Mouse (Mus musculus) left cerebral cortex, postnatal 10 days (tissue): ENCODE results near the gene Prpf4b. TPM values are rescaled to one million over a fixed set of nuclear protein-coding genes. Genes with fewer than 3 reads are reported as not detected.
"Not testable (repeated sequence)": the region's sequence is repeated elsewhere in the genome, so short reads cannot be mapped to it uniquely, and the experiment has no call there.

Experiments used
- DNase-seq, 2 experiments: peaks; one replicate each; pipeline ENCODE4 v3.0.0; 2021 to 2022; ENCODE audit warnings: low spot score in 2 of 2, mixed read lengths in 1 of 2; ENCODE audit errors: extremely low spot score in 1 of 2
- intact Hi-C: fragments of 180-260 bp; cut with DNase I; formaldehyde crosslinking; loops from one replicate; pipeline ENCODE4 v1.15.1; 2025
- total RNA-seq, 2 experiments: library from RNA; stranded (reverse); gene quantifications; 2 replicates each; pipeline ENCODE4 v1.2.3; 2021

The Prpf4b gene
- total RNA-seq: 10 to 100 TPM; 79.0 to 79.9 TPM

- intact Hi-C loops: loop anchor here (10.0 kb wide), 2 partner anchors 530 to 690 kb away; partner anchors contain the start of gene Slc22a23
- peak; percentile 90 to 95 for DNase-seq
Measured at GRCm38 (mm10) chr13:34875166-34875710, at the start of gene Prpf4b. Prpf4b (plus strand) TSS chr13:34875302.

DNA sequence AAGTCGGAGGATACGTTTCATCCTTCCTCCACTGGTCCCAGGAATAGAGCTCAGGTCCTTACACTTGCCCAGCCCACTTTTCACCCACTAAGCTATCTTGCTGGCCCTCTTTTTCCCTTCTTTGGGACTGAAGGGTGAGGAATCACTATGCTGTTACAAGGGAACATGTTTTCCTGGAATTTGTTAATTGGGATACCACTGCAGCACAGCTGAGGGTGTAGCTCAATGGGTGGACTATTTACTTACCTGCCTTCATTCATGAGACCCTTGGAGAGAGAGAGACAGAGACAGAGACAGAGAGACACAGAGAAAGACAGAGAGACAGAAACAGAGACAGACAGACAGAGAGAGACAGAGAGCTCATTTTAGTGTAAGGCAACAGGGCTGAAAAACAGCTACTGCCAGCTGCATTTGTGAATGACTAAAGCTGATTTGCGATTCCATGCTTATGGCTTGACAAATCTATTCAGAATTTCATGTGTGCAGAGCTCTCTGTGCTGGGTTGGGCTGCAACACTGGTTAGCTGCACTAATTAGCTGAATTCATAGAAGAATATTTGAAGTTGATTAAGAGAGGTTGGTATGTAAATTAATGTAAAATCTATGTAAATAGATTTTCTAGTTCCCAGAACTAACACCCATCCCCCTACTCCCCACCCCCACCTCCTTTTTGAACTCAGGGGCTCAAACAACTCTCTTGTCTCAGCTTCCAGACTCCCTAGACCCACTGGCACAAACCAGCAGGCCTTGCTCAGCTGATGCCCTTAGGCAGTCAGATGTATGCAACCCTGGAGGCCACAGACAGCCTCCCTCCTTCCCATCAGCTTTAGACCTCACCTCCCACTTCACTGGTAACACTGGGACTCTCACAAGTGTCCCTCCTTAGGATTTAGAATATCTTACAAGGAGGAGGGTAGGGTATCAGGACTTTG lies 48.1 kb upstream of the Prpf4b start:
- intact Hi-C loops: no loop called here
- DNase-seq: no peak

- intact Hi-C loops: no loop called here
- no peak for DNase-seq
Measured at GRCm38 (mm10) chr13:34827988-34828882, 46.9 kb upstream of the Prpf4b start.

DNA sequence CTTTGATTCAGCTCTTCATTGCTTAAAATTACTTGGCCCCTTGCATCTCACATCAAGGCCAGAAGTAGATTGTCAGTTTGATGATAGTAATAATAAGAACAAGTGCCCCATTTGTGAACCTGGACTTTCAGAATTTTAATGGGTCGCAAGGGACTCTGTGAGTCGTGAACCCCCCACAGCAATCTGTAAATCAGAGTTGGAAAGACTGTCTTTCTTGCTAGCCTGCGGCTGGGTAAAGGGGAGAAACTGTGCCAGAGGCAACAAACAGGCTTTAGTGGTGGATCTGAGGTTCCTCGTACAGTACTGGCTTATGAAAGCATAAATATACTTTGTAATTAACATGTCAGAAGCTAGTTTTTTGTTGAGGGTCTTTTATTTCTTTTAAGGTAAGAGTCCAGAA lies 32.3 kb upstream of the Prpf4b start:
- DNase-seq: no peak
- intact Hi-C loops: no loop called here

- intact Hi-C loops: no loop called here
- DNase-seq: no peak
Measured at GRCm38 (mm10) chr13:34850759-34851158, 24.3 kb upstream of the Prpf4b start.

DNA sequence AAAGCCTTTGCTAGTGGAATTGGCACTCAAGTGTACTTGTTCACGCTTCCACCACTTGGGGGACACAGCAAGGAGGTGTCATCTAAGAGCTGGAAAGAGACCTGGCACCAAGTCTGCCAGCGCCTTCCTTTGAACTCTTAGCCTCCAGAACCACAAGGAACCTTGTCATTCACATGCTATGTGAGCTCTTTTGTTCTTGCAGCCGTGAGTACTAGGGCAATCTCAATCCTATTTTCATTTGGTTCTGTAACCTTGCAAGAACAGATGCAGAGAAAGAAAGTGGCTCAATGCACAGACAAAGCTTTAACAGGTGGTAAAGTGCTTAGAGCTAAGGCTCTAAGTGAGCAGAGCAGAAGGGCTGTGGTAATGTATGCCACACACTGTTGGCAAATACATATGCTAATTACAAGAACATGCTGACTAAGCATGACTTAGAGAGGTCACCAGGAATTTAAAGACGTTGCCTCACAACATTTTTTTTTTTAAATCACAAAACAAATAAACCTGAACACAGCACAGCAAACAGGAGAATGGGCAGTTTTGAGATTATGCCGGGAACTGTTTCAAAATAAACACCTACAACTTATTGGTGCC lies 23.8 kb upstream of the Prpf4b start:
- DNase-seq: no peak
- intact Hi-C loops: no loop called here

DNA sequence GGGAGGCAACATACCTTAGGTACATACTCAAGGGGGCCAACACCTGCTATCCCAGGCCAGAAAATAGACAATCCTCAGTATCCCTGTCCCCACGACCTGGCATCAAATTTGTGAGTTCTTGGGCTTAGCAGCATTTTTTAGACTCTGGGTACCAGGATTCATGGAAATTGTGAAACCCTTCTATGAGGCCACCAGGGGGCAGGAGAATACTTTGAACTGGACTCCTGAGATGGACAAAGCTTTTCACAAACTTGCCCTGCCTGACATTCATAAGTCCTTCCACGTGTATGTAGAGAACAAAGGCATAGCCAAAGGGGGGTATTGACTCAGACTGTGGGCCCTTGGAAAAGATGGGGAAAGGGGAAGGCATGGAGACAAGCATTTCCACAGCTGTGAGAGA lies 17.6 kb upstream of the Prpf4b start:
- intact Hi-C loops: no loop called here
- peak in 1 of 2 experiments; percentile 38 for DNase-seq

DNA sequence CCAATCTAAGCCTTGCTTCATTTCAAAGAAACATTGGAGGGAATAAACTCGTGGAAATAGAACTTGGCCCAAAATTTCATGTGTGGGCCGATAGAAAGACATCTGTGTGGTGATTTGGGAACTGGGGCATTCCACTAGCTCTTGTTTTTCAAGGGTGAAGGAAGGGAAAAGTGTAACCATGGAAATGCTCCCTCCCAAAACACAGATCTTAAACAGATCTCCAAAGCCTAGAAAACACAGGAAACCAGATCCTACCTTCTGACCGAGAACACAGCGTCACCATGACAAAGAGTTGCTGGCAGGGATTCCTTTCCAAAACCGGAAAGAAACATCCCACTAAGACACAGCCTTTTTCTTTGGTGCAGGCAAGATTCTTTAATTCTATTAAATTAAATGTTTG lies 15.7 kb upstream of the Prpf4b start:
- intact Hi-C loops: no loop called here
- peak in 1 of 2 experiments; percentile 36 for DNase-seq

- intact Hi-C loops, DNase-seq: not testable (repeated sequence)
Measured at GRCm38 (mm10) chr13:34861166-34861565, 13.9 kb upstream of the Prpf4b start.

- intact Hi-C loops: loop anchor here (2.0 kb wide), 1 partner anchor 220 kb away; no protein-coding TSS in a partner anchor
Measured at GRCm38 (mm10) chr13:34864420-34865169, 10.5 kb upstream of the Prpf4b start.

GRCm38 (mm10) chr13:34873801-34874681 lies 1.1 kb upstream of the Prpf4b start:
- intact Hi-C loops: loop anchor here (10.0 kb wide), 2 partner anchors 529 to 689 kb away; partner anchors contain the start of gene Slc22a23
- peak; percentile 96 to 97 for DNase-seq

More at GRCm38 (mm10) chr13:34864420-34865169, 10.5 kb upstream of the Prpf4b start:
- peak; percentile 28 to 84 for DNase-seq

- intact Hi-C loops: loop anchor here (10.0 kb wide), 2 partner anchors 530 to 690 kb away; partner anchors contain the start of gene Slc22a23
- peak in 1 of 2 experiments; percentile 22 for DNase-seq
Measured at GRCm38 (mm10) chr13:34874736-34875135, 366 bp upstream of the Prpf4b start.

DNA sequence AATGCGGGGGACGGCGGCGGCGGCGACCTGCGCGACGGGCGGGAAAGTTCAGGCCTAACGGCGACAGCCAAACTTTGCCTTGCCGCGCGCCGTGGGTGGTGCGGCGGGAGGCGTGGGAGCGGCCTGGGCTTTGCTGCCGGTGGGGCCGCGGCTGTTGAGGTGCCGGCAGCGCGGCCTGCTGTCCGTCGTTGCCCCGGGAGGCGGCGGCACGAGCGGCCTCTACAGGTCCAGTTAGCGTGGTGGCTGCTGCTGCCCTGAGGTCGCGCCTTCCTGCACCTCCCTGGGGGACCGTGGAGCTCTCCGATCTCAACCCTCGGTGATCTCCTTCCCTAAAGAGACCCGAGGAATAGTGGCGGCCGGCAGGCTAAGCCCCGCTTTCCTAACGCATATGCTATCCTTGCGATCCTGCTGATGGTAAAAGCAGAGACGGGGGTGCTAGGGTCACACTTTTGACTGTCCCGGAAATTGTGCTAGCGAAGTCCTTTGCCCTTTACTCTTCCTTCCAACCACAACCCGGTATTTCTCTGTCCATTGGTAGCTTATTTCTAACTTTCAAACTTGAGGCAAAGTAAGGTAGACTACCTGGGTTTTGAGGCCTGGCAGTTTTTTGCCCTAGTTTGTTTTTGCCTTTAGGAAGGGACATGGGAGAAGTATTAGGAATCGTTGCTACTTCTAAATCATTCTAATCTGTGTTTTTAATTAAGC lies 791 bp downstream of the Prpf4b start:
- DNase-seq: peak; percentile 19 to 84
- intact Hi-C loops: loop anchor here (10.0 kb wide), 2 partner anchors 531 to 691 kb away; partner anchors contain the start of gene Slc22a23

DNA sequence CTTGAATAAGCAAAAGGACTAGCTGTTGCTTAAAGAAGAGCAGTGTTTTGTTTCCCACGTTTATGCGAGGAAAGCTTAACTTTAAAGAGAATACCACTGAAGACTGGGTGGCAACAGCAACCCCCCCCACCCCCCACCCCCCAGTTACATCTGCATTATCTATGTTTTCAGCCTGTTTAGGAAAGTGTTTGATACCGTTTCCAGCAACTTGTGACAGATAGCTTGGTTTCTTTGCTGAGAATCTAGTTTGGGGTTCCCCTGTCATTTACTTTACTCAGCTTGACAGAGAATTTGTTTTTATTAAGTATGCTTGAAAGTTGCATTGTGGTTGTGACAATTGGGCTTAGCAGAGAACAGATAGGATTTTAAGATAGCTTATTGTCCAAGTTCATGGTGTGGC lies 1.4 kb downstream of the Prpf4b start:
- intact Hi-C loops: loop anchor here (10.0 kb wide), 2 partner anchors 532 to 692 kb away; partner anchors contain the start of gene Slc22a23
- no peak for DNase-seq

DNA sequence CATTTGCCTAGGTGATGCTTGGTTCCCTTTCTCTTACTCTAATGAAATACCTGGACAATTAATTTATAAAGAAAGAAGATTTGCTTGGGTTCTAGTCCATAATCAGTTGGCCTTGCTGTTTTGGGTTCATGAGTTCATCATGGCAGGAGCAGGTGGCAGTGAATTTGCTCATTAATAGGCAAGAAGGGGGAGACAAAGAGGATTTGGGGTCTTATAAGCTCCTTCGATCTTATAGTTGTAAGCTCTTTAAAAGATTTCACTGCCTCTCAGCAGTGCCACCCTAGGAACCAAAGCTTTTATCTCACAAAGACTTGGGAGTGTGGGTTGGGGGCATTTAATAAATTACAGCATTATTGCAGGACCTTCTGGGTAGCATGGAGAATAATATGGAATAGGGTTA lies 17.8 kb downstream of the Prpf4b start:
- DNase-seq: no peak
- intact Hi-C loops: no loop called here

DNA sequence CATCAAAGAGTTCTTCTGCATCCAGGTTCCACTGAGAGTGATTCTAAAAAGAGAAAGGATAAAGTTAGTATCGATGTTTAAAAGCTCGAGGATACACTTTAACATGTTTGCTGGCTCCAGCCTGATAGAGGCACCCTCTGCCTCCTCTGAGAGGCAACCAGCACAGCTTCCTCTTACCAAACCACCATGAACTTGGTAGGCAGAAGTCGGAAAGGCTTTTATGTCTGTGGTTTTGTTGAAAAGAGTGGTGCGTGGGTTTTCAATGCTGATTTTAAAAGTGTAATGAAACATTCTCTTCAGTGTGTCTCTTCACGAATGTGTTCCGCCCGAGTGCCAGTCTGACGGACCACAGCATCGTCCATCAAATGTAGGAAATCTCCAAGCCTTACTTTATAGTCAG lies 39.5 kb downstream of the Prpf4b start:
- DNase-seq: no peak
- intact Hi-C loops: loop anchor here (5.0 kb wide), 1 partner anchor 48 kb away; the partner anchor contains the start of gene Eci3
